Mouse (Mus musculus): ENCODE measurements around the gene Synpo2. TPM values are rescaled to one million over a fixed set of nuclear protein-coding genes. Genes with fewer than 3 reads are reported as not detected.

The Synpo2 gene
- 2.2 and 3.0 TPM in 2 replicates for polyA plus RNA-seq (2014; fragmentation: Nextera tagmentation; extraction: Ambion mirVana)

DNA sequence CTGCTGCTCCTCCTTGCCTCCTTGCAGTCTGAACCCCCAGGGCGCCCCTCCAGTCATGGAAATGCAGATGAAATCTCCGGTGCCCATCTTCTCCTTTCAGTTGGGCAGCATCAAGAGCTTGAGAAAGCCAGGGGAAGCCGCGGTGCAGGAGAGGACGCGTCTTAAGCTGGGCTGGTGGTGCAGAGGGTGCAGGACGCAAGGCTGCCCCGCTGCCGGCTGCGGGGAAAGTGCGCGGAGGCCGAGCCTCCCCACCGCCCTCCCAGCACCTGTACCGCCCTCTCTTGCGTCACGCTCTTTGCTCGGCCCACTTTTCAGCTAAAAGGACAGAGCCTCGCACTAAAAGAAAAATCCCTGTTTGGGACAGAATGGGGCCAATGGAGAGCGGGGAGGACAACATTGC lies at the start of gene Synpo2:
Synpo2 (minus strand) TSS at position 229 of the 400 bp plus-strand sequence.
- H3K4me1 ChIP-seq (ENCODE audit: control insufficient read depth, insufficient read depth, low read length): no peaks in the 10 kb centered on the region
- peak within 1 kb of the TSS; percentile 72 for H3K4me2 ChIP-seq (ENCODE audit: low read depth)
- H3K36me3 ChIP-seq (ENCODE audit: control insufficient read depth, insufficient read depth, low read length): no peaks in the 10 kb centered on the region
- DNase-seq (ENCODE audit: low spot score) (peak; percentile 69), ATAC-seq (ENCODE audit: insufficient read depth, low FRiP score, low TSS enrichment) (peak; percentile 71; the same call in 1 of the 2 replicates)
- no peak within 1 kb of the TSS for H3K27ac ChIP-seq (ENCODE audit: low read depth, low read length)
- peak within 1 kb of the TSS; percentile 34 for H3K4me3 ChIP-seq (ENCODE audit: low read depth, low read length)
- no peak within 1 kb of the TSS; the same call in 1 of the 2 replicates for H3K9ac ChIP-seq (ENCODE audit: low read length)
- no peaks in the 10 kb centered on the region for H3K27me3 ChIP-seq (ENCODE audit: control insufficient read depth, insufficient read depth, low read length)
- H3K9me3 ChIP-seq (ENCODE audit: control insufficient read depth, low read length): no peaks in the 10 kb centered on the region
- under 1% methylated on average over 20 of the region's 20 CpGs for WGBS

GRCm38 (mm10) chr3:123285649-123286048 lies 49.7 kb upstream of the Synpo2 start:
- DNase-seq (ENCODE audit: low spot score): no peak
- Histone ChIP-seq H3K9ac (ENCODE audit: low read length) (no peak overlapping the region), H3K9me3 (ENCODE audit: control insufficient read depth, low read length) (no peaks in the 10 kb centered on the region), H3K27me3 (ENCODE audit: control insufficient read depth, insufficient read depth, low read length) (no peaks in the 10 kb centered on the region), H3K4me2 (ENCODE audit: low read depth) (no peak overlapping the region), H3K27ac (ENCODE audit: low read depth, low read length) (no peak overlapping the region), H3K4me1 (ENCODE audit: control insufficient read depth, insufficient read depth, low read length) (no peaks in the 10 kb centered on the region), H3K4me3 (ENCODE audit: low read depth, low read length) (no peak overlapping the region), H3K36me3 (ENCODE audit: control insufficient read depth, insufficient read depth, low read length) (no peaks in the 10 kb centered on the region; the same call in 1 of the 2 replicates)
- ATAC-seq (ENCODE audit: insufficient read depth, low FRiP score, low TSS enrichment): no peak

- Histone ChIP-seq H3K9ac (ENCODE audit: low read length) (no peak overlapping the region), H3K9me3 (ENCODE audit: control insufficient read depth, low read length) (no peaks in the 10 kb centered on the region), H3K36me3 (ENCODE audit: control insufficient read depth, insufficient read depth, low read length) (no peaks in the 10 kb centered on the region; the same call in 1 of the 2 replicates), H3K4me2 (ENCODE audit: low read depth) (no peak overlapping the region), H3K27me3 (ENCODE audit: control insufficient read depth, insufficient read depth, low read length) (no peaks in the 10 kb centered on the region), H3K4me1 (ENCODE audit: control insufficient read depth, insufficient read depth, low read length) (no peaks in the 10 kb centered on the region), H3K27ac (ENCODE audit: low read depth, low read length) (no peak overlapping the region), H3K4me3 (ENCODE audit: low read depth, low read length) (no peak overlapping the region)
- 94% methylated on average over 5 of the region's 5 CpGs for whole genome bisulfite sequencing
- DNase-seq (ENCODE audit: low spot score) (no peak), ATAC-seq (ENCODE audit: insufficient read depth, low FRiP score, low TSS enrichment) (no peak)
Measured at GRCm38 (mm10) chr3:123284284-123284683, 48.3 kb upstream of the Synpo2 start.

- Histone ChIP-seq H3K4me2 (ENCODE audit: low read depth) (no peak overlapping the region), H3K4me3 (ENCODE audit: low read depth, low read length) (no peak overlapping the region), H3K36me3 (ENCODE audit: control insufficient read depth, insufficient read depth, low read length) (no peaks in the 10 kb centered on the region; the same call in 1 of the 2 replicates), H3K9ac (ENCODE audit: low read length) (no peak overlapping the region), H3K9me3 (ENCODE audit: control insufficient read depth, low read length) (no peaks in the 10 kb centered on the region), H3K4me1 (ENCODE audit: control insufficient read depth, insufficient read depth, low read length) (no peaks in the 10 kb centered on the region), H3K27ac (ENCODE audit: low read depth, low read length) (no peak overlapping the region), H3K27me3 (ENCODE audit: control insufficient read depth, insufficient read depth, low read length) (no peaks in the 10 kb centered on the region)
- DNase-seq (ENCODE audit: low spot score) (no peak), ATAC-seq (ENCODE audit: insufficient read depth, low FRiP score, low TSS enrichment) (no peak)
- WGBS: 86% methylated on average over 12 of the region's 12 CpGs
Measured at GRCm38 (mm10) chr3:123282866-123283615, 47.1 kb upstream of the Synpo2 start.

DNA sequence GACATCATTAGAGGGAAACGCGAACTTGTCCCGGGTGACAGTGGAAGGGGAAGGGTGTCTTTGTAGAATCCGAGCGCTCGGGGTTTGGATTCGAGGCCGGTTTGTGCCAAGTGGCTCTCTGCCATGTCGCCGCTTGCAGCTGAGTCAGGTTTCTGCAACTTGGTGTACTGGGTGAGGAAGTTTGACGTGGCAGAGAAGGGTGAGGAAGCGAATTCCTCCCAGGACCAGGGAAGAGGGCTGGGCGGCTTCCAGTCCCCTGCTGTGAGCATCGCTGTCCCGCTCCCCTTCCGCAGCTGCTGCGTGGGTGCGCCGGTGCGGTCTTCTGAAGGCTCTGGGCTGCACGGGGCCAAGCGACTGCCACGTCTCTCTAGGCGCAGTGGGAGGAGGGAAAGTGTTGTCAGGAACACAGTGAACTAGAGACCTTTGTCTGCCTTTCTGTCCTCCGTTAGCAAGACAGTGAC lies 31.8 kb upstream of the Synpo2 start:
- H3K4me2 ChIP-seq (ENCODE audit: low read depth): peak overlapping the region; percentile 87
- H3K4me3 ChIP-seq (ENCODE audit: low read depth, low read length): peak overlapping the region; percentile 76
- H3K27me3 ChIP-seq (ENCODE audit: control insufficient read depth, insufficient read depth, low read length): no peaks in the 10 kb centered on the region
- peak overlapping the region; percentile 57 for H3K9ac ChIP-seq (ENCODE audit: low read length)
- no peak overlapping the region for H3K27ac ChIP-seq (ENCODE audit: low read depth, low read length)
- H3K9me3 ChIP-seq (ENCODE audit: control insufficient read depth, low read length): no peaks in the 10 kb centered on the region
- no peaks in the 10 kb centered on the region for H3K36me3 ChIP-seq (ENCODE audit: control insufficient read depth, insufficient read depth, low read length)
- WGBS: under 1% methylated on average over 25 of the region's 25 CpGs
- ATAC-seq (ENCODE audit: insufficient read depth, low FRiP score, low TSS enrichment) (peak; percentile 43), DNase-seq (ENCODE audit: low spot score) (peak; percentile 62)
- no peaks in the 10 kb centered on the region for H3K4me1 ChIP-seq (ENCODE audit: control insufficient read depth, insufficient read depth, low read length)

DNA sequence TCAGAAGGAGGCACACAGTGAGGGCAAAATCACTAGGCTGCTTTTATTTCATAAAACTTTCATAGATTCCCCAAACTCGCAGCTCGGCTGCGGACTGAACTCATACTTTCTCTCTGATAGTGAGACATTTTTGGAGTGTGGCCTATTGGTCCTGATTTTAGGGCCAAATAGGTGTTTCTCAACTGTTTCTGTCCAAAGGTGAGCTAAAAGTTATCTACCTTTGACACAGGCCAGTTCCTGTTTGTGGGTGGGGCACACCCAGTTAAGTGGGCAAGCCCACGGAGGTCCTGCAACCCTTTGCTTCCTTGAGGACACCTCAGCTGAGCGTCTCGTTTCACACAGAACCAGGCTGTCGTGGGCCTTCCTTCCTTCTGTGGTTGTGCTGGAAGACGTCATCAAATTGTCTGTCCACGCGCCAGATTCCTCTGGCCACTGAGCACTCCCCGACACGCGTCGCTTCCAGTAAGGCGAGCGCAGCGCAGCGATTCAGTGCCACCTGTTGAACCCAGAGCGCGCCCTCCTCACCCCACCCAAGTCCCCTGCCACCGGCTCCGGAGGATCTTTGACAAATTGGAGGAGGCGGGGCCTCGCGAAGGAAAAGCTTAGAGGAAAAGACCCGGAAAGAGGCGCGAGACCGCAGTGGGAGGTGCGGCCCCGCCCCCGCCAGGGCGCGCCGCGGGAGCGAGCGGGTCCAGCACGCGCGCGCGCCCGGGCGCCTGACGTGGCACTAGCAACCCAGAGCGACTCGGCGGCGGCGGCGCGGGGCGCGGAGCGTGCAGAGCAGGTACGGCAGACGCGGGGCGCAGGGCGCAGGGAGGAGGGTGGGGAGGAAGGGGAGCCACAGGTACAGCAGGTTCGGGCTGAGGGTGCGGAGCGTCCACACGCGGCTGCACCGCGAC lies 31.1 kb upstream of the Synpo2 start, which contains the start of gene Sec24d:
Sec24d (plus strand) TSS at position 703 of the 899 bp plus-strand sequence.
- H3K27ac ChIP-seq (ENCODE audit: low read depth, low read length): no peak within 1 kb of the TSS
- DNase-seq (ENCODE audit: low spot score) (peak; percentile 81), ATAC-seq (ENCODE audit: insufficient read depth, low FRiP score, low TSS enrichment) (peak; percentile 93)
- H3K4me2 ChIP-seq (ENCODE audit: low read depth): peak within 1 kb of the TSS; percentile 87
- no peaks in the 10 kb centered on the region for H3K27me3 ChIP-seq (ENCODE audit: control insufficient read depth, insufficient read depth, low read length)
- peak within 1 kb of the TSS; percentile 57 for H3K9ac ChIP-seq (ENCODE audit: low read length)
- no peaks in the 10 kb centered on the region for H3K36me3 ChIP-seq (ENCODE audit: control insufficient read depth, insufficient read depth, low read length)
- no peaks in the 10 kb centered on the region for H3K9me3 ChIP-seq (ENCODE audit: control insufficient read depth, low read length)
- 4% methylated on average over 57 of the region's 68 CpGs for WGBS
- peak within 1 kb of the TSS; percentile 76 for H3K4me3 ChIP-seq (ENCODE audit: low read depth, low read length)
- no peaks in the 10 kb centered on the region for H3K4me1 ChIP-seq (ENCODE audit: control insufficient read depth, insufficient read depth, low read length)

DNA sequence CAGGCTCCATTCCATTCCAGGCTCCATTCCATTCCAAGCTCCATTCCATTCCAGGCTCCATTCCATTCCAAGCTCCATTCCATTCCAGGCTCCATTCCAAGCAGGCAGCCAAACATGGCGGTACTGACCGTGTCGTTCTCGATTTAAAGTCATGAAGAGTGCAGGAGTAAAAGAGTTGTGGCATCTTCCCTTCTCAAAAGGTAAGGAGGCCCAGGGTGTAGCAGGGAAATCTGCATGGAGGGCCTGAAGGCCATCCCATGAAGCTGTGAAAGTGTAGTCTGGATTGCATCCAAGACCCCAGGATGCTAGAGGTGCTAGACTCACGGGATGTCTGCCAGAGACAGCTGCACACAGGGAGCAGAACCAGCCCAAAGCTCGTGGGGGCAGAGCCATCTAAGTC lies 28.8 kb upstream of the Synpo2 start:
- WGBS: 52% methylated on average over 6 of the region's 6 CpGs
- Histone ChIP-seq H3K36me3 (ENCODE audit: control insufficient read depth, insufficient read depth, low read length) (no peaks in the 10 kb centered on the region), H3K27ac (ENCODE audit: low read depth, low read length) (no peak overlapping the region), H3K4me3 (ENCODE audit: low read depth, low read length) (no peak overlapping the region), H3K27me3 (ENCODE audit: control insufficient read depth, insufficient read depth, low read length) (no peaks in the 10 kb centered on the region), H3K4me1 (ENCODE audit: control insufficient read depth, insufficient read depth, low read length) (no peaks in the 10 kb centered on the region), H3K9ac (ENCODE audit: low read length) (no peak overlapping the region), H3K9me3 (ENCODE audit: control insufficient read depth, low read length) (no peaks in the 10 kb centered on the region), H3K4me2 (ENCODE audit: low read depth) (no peak overlapping the region)
- DNase-seq (ENCODE audit: low spot score): no peak
- no peak for ATAC-seq (ENCODE audit: insufficient read depth, low FRiP score, low TSS enrichment)

DNA sequence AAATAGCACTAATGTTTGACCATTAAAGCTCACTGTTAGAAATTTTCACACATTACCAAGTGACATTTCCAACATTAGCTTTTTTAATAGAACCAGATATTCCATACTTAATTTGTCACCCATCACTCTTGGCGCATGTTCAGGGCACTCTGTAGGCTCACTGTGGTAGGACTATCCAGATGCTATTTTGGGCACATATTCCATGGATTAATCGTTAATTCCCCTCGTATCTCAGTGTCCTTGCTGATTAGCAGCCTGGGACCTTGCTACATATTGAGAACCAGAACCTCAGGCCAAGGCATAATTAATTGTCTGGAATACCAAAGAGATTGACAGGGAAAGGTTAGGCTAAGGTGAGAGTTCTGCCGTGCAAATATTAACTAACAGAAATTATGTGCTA lies 22.8 kb upstream of the Synpo2 start:
- H3K4me2 ChIP-seq (ENCODE audit: low read depth): no peak overlapping the region
- no peak for ATAC-seq (ENCODE audit: insufficient read depth, low FRiP score, low TSS enrichment)
- H3K27ac ChIP-seq (ENCODE audit: low read depth, low read length): no peak overlapping the region
- H3K27me3 ChIP-seq (ENCODE audit: control insufficient read depth, insufficient read depth, low read length): no peaks in the 10 kb centered on the region
- no peak for DNase-seq (ENCODE audit: low spot score)
- H3K9me3 ChIP-seq (ENCODE audit: control insufficient read depth, low read length): no peaks in the 10 kb centered on the region
- no peaks in the 10 kb centered on the region for H3K36me3 ChIP-seq (ENCODE audit: control insufficient read depth, insufficient read depth, low read length)
- no peak overlapping the region for H3K4me3 ChIP-seq (ENCODE audit: low read depth, low read length)
- H3K9ac ChIP-seq (ENCODE audit: low read length): no peak overlapping the region
- 84% methylated on average over 4 of the region's 4 CpGs for WGBS
- no peaks in the 10 kb centered on the region for H3K4me1 ChIP-seq (ENCODE audit: control insufficient read depth, insufficient read depth, low read length)
